Mouse (Mus musculus) midbrain, postnatal 0 days (tissue): ENCODE data around the gene Rrp36. TPM values are rescaled to one million over a fixed set of nuclear protein-coding genes. Genes with fewer than 3 reads are reported as not detected.
A peak's percentile ranks its signal among the peaks of the same experiment; 100 is the strongest.

ENCODE experiments used
- ATAC-seq: fragments of 200-750 bp; cut with Nextera tagmentation; 2 replicates; pipeline ENCODE4 v1.8.0; 2017; ENCODE audit warnings: moderate number of reproducible peaks, mild to moderate bottlenecking, moderate TSS enrichment, moderate library complexity; ENCODE audit not compliant: low FRiP score
- DNase-seq: peaks from one replicate; pipeline ENCODE4 v3.0.0-alpha.2; 2015; ENCODE audit warnings: low spot score
- H3K27ac ChIP-seq: fragments of 300-500 bp; sonication (generic); 2 replicates; pipeline ENCODE4 v1.5.1; 2014; ENCODE audit warnings: low read depth, mild to moderate bottlenecking, low read length, mixed read lengths
- H3K27me3 ChIP-seq: fragments of 300-500 bp; sonication (generic); 2 replicates; pipeline ENCODE4 v1.6.1; 2014; ENCODE audit warnings: low read length, control low read depth, mixed read lengths; ENCODE audit not compliant: insufficient read depth
- H3K36me3 ChIP-seq: fragments of 300-500 bp; sonication (generic); 2 replicates; pipeline ENCODE4 v1.6.1; 2014; ENCODE audit warnings: low read length, control low read depth, mixed read lengths; ENCODE audit not compliant: insufficient read depth
- H3K4me1 ChIP-seq: fragments of 300-500 bp; sonication (generic); 2 replicates; pipeline ENCODE4 v1.6.1; 2014; ENCODE audit warnings: mild to moderate bottlenecking, control low read depth, antibody characterized with exemption, low read length, mixed read lengths; ENCODE audit not compliant: insufficient read depth
- H3K4me2 ChIP-seq: fragments of 300-500 bp; sonication (generic); 2 replicates; pipeline ENCODE4 v1.6.1; 2014; ENCODE audit warnings: low read depth, mild to moderate bottlenecking, low read length, mixed read lengths; ENCODE audit not compliant: poor library complexity, severe bottlenecking
- H3K4me3 ChIP-seq: fragments of 300-500 bp; sonication (generic); 2 replicates; pipeline ENCODE4 v1.5.1; 2014; ENCODE audit warnings: low read depth, mild to moderate bottlenecking, low read length, moderate library complexity
- H3K9ac ChIP-seq: fragments of 300-500 bp; sonication (generic); replicated peaks from 2 replicates; pipeline ENCODE4 v1.6.1; 2014; ENCODE audit warnings: mild to moderate bottlenecking, low read length, moderate library complexity, mixed read lengths; ENCODE audit not compliant: poor library complexity, severe bottlenecking
- H3K9me3 ChIP-seq: fragments of 300-500 bp; sonication (generic); 2 replicates; pipeline ENCODE4 v1.6.1; 2016; ENCODE audit warnings: low read length, control low read depth
- CTCF ChIP-seq: IDR thresholded peaks from 2 replicates; pipeline ENCODE4 v1.5.1; 2016; ENCODE audit warnings: antibody characterized with exemption, mild to moderate bottlenecking
- WGBS: fragments of 180-500 bp; shearing (Covaris S2); extraction: QIAGEN DNeasy Blood & Tissue Kit; methylation state at CpG from one replicate; pipeline ENCODE4 v1.1.7; 2014; 5-methylcytosine and 5-hydroxymethylcytosine counted together
- polyA plus RNA-seq: library from polyadenylated mRNA; unstranded; fragments of >200 nt; fragmentation: Nextera tagmentation; extraction: Ambion mirVana; gene quantifications from 2 replicates; pipeline ENCODE4 v1.2.1, GENCODE M21; 2015
- total RNA-seq: library from RNA; depleted of rRNA; stranded (reverse); fragments of >200 nt; gene quantifications from 2 replicates; pipeline ENCODE4 v1.2.3, GENCODE M21; 2014

The Rrp36 gene
- total and polyA plus RNA-seq, 2 experiments from 2014 or later = 27.6 to 52.2 TPM

DNA sequence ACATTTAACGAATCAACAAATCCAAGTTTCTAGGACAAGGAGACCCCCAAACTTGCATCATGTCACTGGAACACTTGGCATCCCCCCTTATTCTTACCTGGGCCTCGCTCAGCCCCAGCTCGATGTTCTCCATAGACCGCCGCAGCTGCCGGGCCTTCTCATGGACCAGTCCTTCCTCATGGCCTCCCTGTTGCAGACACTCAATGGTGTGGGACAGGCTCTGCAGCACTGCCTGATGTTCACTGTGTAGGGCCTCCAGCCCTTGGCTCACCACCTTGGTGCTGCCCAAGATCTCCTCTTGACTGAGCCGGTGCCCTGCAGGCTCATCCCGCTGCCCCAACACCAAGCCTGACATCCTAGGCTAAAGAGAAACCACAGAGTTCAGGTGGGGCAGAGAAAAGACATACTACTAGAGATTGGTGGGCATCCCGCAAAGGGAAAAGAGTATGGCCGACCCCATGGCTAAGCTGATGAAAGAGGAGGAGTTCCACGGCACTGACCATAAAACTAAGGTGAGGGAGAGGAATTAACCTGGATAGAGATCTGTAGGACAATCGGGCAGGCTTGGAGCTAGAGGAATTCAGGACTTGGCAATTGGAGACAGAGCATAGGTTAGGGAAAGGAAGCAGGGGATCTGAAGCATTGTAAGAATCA lies 29.9 kb downstream of the Rrp36 start:
- ATAC-seq = no peak
- Histone ChIP-seq H3K9ac (no peak overlapping the region; the same call in 1 of the 2 replicates), H3K27ac (no peak overlapping the region), H3K36me3 (peaks cover 32% of the 10 kb centered on the region), H3K4me3 (no peak overlapping the region), H3K27me3 (no peaks in the 10 kb centered on the region), H3K4me1 (peaks cover 9% of the 10 kb centered on the region; the same call in 1 of the 2 replicates), H3K4me2 (peak overlapping the region; percentile 93; the same call in 1 of the 2 replicates), H3K9me3 (no peaks in the 10 kb centered on the region)
- TF ChIP-seq CTCF = no peak
- no peak for DNase-seq
- WGBS = 92% methylated on average over 12 of the region's 12 CpGs

DNA sequence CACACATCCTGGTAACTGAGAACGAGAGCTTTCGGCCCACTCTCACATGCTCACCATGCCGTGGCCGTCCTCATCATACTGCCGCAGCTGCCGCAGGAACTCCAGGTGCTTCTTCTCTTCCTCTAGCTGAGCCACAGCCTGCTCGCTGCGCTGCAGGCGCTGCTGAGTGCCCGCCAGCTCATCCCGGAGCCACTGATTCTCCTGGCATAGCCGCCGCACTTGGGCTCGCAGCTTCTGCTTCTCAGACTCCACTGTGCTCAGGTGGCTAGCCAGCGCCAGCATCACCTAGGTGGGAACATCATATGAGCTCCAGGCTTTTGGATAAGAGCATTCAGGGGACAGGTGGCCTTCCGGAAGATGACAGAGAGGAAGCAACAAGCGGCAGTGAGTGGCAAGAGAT lies 32.1 kb downstream of the Rrp36 start:
- no peak for TF ChIP-seq CTCF
- WGBS = 92% methylated on average over 17 of the region's 17 CpGs

DNA sequence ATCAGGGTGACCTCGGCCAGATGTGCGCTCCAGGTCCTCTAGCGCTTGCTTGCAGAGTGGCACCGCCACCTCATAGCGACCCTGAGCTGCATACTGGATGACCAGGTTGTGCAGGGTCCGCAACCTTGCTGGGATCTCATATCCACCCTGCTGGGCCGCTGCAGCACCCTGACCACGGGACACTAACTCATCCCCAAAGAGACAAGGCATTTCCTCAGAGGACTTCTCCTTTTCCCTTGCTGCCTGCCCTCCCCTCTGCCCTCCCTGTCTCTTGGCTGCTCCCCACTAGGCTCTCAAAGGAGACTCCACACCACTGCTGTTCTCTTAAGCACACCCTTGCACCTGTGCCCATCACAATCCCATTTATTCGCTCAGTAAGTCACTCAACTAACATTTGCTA lies 34.2 kb downstream of the Rrp36 start:
- WGBS = 78% methylated on average over 9 of the region's 9 CpGs
- peaks cover 7% of the 10 kb centered on the region; the same call in 1 of the 2 replicates for H3K4me1 ChIP-seq
- no peaks in the 10 kb centered on the region for H3K9me3 ChIP-seq
- DNase-seq (no peak), ATAC-seq (no peak)
- H3K4me2 ChIP-seq = no peak overlapping the region
- H3K9ac ChIP-seq = no peak overlapping the region
- H3K4me3 ChIP-seq = no peak overlapping the region
- no peak for TF ChIP-seq CTCF
- H3K27ac ChIP-seq = no peak overlapping the region
- H3K36me3 ChIP-seq = peaks cover 40% of the 10 kb centered on the region
- H3K27me3 ChIP-seq = no peaks in the 10 kb centered on the region

More for the DNA sequence above, 32.1 kb downstream of the Rrp36 start:
- no peak overlapping the region for H3K4me3 ChIP-seq
- H3K4me1 ChIP-seq = peaks cover 9% of the 10 kb centered on the region; the same call in 1 of the 2 replicates
- H3K9me3 ChIP-seq = no peaks in the 10 kb centered on the region
- H3K4me2 ChIP-seq = no peak overlapping the region
- H3K9ac ChIP-seq = no peak overlapping the region
- H3K27me3 ChIP-seq = no peaks in the 10 kb centered on the region
- DNase-seq (no peak), ATAC-seq (no peak)
- H3K36me3 ChIP-seq = peaks cover 31% of the 10 kb centered on the region
- no peak overlapping the region for H3K27ac ChIP-seq

DNA sequence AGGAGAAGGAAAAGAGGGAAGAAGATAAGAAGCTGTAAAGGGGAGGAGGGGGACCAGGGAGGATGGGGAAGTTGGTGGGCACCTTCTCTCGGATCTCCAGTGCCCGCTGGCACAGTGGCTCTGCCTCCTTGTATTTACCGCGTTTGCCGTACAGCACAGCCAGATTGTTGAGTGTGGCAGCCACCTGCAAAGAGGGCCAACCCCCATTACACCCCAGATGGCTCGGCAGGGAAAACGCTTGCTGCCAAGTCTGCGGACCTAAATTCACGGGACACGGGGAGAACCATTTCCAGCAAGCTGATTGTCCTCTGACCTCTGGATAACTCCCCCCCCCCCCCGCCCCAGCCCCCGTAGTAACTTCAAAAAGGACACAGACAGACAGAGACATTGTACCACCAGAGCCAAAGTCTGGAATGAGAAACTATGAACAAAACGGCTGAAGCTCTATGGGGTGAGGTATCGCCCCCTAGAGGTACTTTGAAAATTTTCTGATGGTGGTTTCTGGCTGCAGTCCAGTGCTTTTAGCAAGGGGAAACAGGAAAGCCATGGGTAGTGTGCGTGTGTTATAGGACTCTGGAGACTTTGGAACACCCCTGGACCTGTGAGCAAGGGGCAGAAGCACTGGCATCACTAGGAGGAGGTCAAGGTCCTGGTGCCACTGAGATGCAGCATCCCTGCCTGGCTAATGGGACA lies 37.2 kb downstream of the Rrp36 start:
- DNase-seq (peak; percentile 89), ATAC-seq (peak; percentile 24; the same call in 1 of the 2 replicates)
- H3K9me3 ChIP-seq = no peaks in the 10 kb centered on the region
- no peaks in the 10 kb centered on the region for H3K27me3 ChIP-seq
- TF ChIP-seq CTCF = peak; percentile 85
- H3K4me1 ChIP-seq = no peaks in the 10 kb centered on the region
- peaks cover 53% of the 10 kb centered on the region for H3K36me3 ChIP-seq
- no peak overlapping the region for H3K27ac ChIP-seq
- no peak overlapping the region for H3K4me3 ChIP-seq
- 27% methylated on average over 15 of the region's 15 CpGs for WGBS
- peak overlapping the region; percentile 5; the same call in 1 of the 2 replicates for H3K4me2 ChIP-seq
- H3K9ac ChIP-seq = no peak overlapping the region

DNA sequence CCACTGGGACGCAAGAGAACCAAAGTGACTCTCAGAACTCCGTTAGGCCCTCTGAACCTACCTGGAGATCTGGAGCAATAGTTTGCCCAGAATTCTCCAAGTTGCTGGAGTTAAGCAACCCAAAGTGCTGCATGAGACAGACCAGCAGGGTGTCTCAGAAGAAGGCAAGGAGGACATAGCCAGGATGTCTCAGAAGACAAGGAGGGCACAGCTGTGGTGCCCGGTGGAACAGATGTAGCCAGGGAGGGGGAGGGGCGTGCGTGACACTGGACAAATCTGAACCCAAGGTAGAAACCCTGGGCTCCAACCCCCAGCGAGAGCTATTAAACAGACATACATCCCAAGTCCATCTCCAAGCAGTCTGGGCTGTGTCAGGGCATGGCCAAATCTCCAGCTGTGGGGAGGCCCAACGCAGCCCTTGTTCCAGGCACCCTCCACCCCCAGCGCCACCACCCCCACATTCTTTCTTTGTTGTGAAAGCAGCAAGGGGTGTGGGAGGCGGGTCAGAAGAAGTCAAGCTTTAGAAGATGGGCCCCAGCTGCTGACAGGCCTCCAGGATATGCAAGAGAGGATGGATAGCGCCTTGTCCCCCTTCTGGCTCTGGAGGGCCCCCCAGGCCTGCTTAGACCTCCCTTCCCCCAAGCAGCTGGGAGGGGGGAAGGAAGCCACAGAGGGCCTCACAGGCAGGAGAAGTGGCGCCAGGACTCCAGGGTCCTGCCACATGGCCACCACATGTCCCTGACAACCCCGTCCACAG lies 44.3 kb downstream of the Rrp36 start:
- peak; percentile 13; the same call in 1 of the 2 replicates for TF ChIP-seq CTCF
- H3K36me3 ChIP-seq = peaks cover 19% of the 10 kb centered on the region
- H3K27me3 ChIP-seq = no peaks in the 10 kb centered on the region
- H3K4me2 ChIP-seq = peak overlapping the region; percentile 59
- H3K9ac ChIP-seq = peak overlapping the region; percentile 72; the same call in 1 of the 2 replicates
- DNase-seq (peak; percentile 40), ATAC-seq (peak; percentile 59)
- peak overlapping the region; percentile 64 for H3K27ac ChIP-seq
- WGBS = 13% methylated on average over 12 of the region's 12 CpGs
- H3K4me3 ChIP-seq = peak overlapping the region; percentile 95
- H3K4me1 ChIP-seq = peaks cover 14% of the 10 kb centered on the region; the same call in 1 of the 2 replicates
- no peaks in the 10 kb centered on the region for H3K9me3 ChIP-seq
